Mouse (Mus musculus) heart, adult 2 months (tissue): Measurements from ENCODE around the gene Sptssa. TPM values are rescaled to one million over a fixed set of nuclear protein-coding genes. Genes with fewer than 3 reads are reported as not detected.

Experiments
- DNase-seq, 2 experiments: peaks; one replicate each; pipeline ENCODE4 v3.0.0; 2021
- H3K27ac ChIP-seq: fragments of 200-600 bp; 2 replicates; pipeline ENCODE4 v1.8.1; 2022
- H3K27me3 ChIP-seq: fragments of 200-500 bp; 2 replicates; pipeline ENCODE4 v1.6.1; 2012; ENCODE audit warnings: mild to moderate bottlenecking, low read length, inconsistent platforms, mixed read lengths; ENCODE audit not compliant: control insufficient read depth, insufficient read depth
- H3K36me3 ChIP-seq: fragments of 200-500 bp; 2 replicates; pipeline ENCODE4 v1.6.1; 2012; ENCODE audit warnings: low read length, inconsistent platforms; ENCODE audit not compliant: control insufficient read depth, insufficient read depth
- H3K4me1 ChIP-seq: fragments of 200-500 bp; 2 replicates; pipeline ENCODE4 v1.6.1; 2011; ENCODE audit warnings: low read length; ENCODE audit not compliant: control insufficient read depth, insufficient read depth
- H3K4me3 ChIP-seq: fragments of 200-600 bp; 2 replicates; pipeline ENCODE4 v1.8.1; 2022
- H3K79me2 ChIP-seq: fragments of 200-500 bp; replicated peaks from 2 replicates; pipeline ENCODE4 v1.6.1; 2012; ENCODE audit warnings: mild to moderate bottlenecking, inconsistent platforms, low read length, moderate library complexity, mixed read lengths; ENCODE audit not compliant: control insufficient read depth, insufficient read depth
- H3K9ac ChIP-seq: fragments of 200-500 bp; 2 replicates; pipeline ENCODE4 v1.6.1; 2012; ENCODE audit warnings: low read depth, mild to moderate bottlenecking, control low read depth, inconsistent platforms, low read length, mixed read lengths
- CTCF ChIP-seq: fragments of 200-600 bp; IDR thresholded peaks from 2 replicates; pipeline ENCODE4 v1.8.1; 2022; ENCODE audit warnings: antibody characterized with exemption, mild to moderate bottlenecking, moderate library complexity
- EP300 ChIP-seq: fragments of 200-500 bp; IDR thresholded peaks from 2 replicates; pipeline ENCODE4 v1.6.1; 2011; ENCODE audit warnings: low read depth, low read length, control low read depth; ENCODE audit not compliant: insufficient read depth
- POLR2A ChIP-seq: fragments of 200-500 bp; IDR thresholded peaks from 2 replicates; pipeline ENCODE4 v1.6.1; 2011; ENCODE audit warnings: mild to moderate bottlenecking, low read depth, low read length, control low read depth; ENCODE audit not compliant: insufficient read depth
- WGBS: fragments of 180-500 bp; shearing (Covaris S2); methylation state at CpG from one replicate; pipeline ENCODE4 v1.1.7; 2018; 5-methylcytosine and 5-hydroxymethylcytosine counted together
- intact Hi-C: fragments of 180-260 bp; cut with DNase I; formaldehyde crosslinking; loops from one replicate; pipeline ENCODE4 v1.15.1; 2025
- polyA plus RNA-seq: library from polyadenylated mRNA; depleted of rRNA; stranded (reverse); fragments of >200 nt; gene quantifications from 2 replicates; pipeline ENCODE4 v1.2.3, GENCODE M21; 2012
- total RNA-seq, 2 experiments: library from RNA; stranded (reverse); gene quantifications; 2 replicates each; pipeline ENCODE4 v1.2.3; 2021

Gene Sptssa
- total and polyA plus RNA-seq, 3 experiments = 28.4 to 37.6 (median 33.3) TPM

DNA sequence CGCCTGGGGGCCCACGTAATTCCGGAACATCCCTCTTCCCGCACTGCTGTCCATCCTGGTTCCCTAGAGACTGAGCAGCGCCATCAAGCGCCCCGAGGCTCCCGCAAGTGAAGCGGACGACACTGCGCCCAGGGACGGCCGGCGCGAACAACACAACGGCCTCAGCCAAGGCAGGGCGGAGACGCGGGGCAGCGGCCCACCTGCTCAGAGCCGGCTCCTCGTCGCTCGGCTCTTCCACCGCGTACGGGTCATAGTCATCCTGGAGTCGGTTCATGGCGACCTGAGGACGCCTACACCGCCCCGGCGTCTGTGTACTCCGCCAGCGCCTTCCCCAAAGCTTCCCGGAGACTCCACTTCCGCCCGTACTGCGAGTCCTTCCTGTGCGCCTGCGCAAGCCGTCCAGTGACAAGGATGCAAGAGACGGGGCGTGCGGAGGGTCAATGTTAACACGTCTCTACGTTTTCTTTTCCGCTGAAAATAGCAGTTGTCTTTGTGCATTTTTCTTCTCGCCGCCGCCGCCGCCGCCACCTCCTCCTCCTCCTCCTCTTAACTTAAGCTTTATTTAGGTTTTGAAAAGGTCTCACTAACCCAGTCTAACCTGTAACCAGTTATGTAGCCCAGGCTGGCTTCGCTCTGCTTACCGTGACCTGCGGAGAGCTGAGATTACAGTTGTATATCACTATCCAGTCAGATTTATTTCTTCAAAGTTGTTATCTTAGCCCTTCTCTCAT, 39.3 kb upstream of the Sptssa start, which contains the start of gene Eapp:
Gene Eapp (minus strand): TSS at position 387 of the 731 bp plus-strand sequence.
- H3K79me2 ChIP-seq = no peaks in the 10 kb centered on the region; the same call in 1 of the 2 replicates
- TF ChIP-seq POLR2A (peak; percentile 87), CTCF (0 out of 2 replicates have a peak, but pooled peaks have one; percentile 10), EP300 (peak; percentile 76; the same call in 1 of the 2 replicates)
- intact Hi-C loops = loop anchor here (5.0 kb wide), 1 partner anchor 167 kb away; the partner anchor contains the start of gene Cfl2
- DNase-seq = peak; percentile 96
- under 1% methylated on average over 57 of the region's 57 CpGs for whole genome bisulfite sequencing
- H3K27me3 ChIP-seq = no peaks in the 10 kb centered on the region
- H3K36me3 ChIP-seq = peaks cover 2% of the 10 kb centered on the region; the same call in 1 of the 2 replicates
- H3K9ac ChIP-seq = peak within 1 kb of the TSS; percentile 94
- H3K27ac ChIP-seq = peak within 1 kb of the TSS; percentile 99
- H3K4me1 ChIP-seq = no peaks in the 10 kb centered on the region
- H3K4me3 ChIP-seq = peak within 1 kb of the TSS; percentile 91

DNA sequence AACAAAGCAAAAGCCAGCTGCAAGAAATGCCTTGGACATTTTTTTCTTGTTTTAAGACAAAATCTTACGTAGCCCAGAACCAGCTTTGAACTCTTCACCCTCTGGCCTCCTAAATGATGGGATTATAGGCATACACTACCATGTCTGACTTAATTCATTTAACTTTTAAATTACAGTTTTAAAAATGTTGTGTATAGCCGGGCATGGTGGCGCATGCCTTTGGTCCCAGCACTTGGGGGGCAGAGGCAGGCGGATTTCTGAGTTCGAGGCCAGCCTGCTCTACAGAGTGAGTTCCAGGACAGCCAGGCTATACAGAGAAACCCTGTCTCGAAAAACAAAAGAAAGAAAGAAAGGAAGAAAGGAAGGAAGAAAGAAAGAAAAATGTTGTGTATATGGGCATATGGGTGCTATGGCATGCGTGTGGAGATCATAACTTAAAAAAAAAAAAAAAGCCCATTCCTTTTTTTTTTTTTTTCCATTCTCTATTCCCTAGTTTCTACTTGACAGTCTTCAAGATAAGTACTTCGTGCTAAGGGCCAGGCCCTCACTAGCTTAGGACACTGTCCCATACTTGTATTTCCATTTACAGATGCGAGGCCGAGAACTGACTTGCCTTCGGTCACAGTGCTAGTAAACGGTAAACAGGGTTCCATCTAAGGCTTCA, 38.6 kb upstream of the Sptssa start:
- WGBS = 35% methylated on average over 12 of the region's 12 CpGs
- TF ChIP-seq POLR2A (no peak), EP300 (no peak), CTCF (no peak)

DNA sequence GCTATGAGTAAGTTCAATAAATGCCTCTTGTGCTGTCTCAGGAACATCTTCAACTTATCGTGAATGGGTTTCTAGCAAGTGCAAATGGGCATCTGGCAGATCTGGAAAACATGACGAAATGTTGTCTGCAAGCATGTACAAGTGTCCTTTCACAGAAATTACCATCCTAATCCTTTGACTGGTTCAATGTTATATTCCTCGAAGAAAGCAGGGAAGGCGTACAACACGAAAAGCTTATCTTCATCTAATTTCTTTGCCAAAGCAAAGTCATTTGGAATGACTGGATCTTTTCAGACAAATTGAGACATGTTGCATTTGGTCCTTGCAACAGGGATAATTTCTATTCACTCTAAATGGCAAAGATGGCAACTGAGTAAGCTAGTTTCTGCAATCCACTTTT, 32.7 kb upstream of the Sptssa start:
- Histone ChIP-seq H3K4me1 (no peaks in the 10 kb centered on the region), H3K9ac (no peak overlapping the region), H3K36me3 (peaks cover 2% of the 10 kb centered on the region), H3K27ac (no peak overlapping the region), H3K27me3 (no peaks in the 10 kb centered on the region), H3K79me2 (no peaks in the 10 kb centered on the region; the same call in 1 of the 2 replicates), H3K4me3 (no peak overlapping the region)
- no peak for TF ChIP-seq EP300
- no peak for TF ChIP-seq POLR2A
- TF ChIP-seq CTCF = no peak
- DNase-seq = no peak
- intact Hi-C loops = no loop called here
- 89% methylated on average over 5 of the region's 5 CpGs for WGBS

More for the DNA sequence above, 38.6 kb upstream of the Sptssa start:
- Histone ChIP-seq H3K4me3 (peak overlapping the region; percentile 91), H3K36me3 (peaks cover 2% of the 10 kb centered on the region), H3K9ac (peak overlapping the region; percentile 94), H3K79me2 (no peaks in the 10 kb centered on the region; the same call in 1 of the 2 replicates), H3K27ac (peak overlapping the region; percentile 99), H3K27me3 (no peaks in the 10 kb centered on the region), H3K4me1 (no peaks in the 10 kb centered on the region)
- no peak for DNase-seq
- intact Hi-C loops = loop anchor here (5.0 kb wide), 1 partner anchor 167 kb away; the partner anchor contains the start of gene Cfl2

DNA sequence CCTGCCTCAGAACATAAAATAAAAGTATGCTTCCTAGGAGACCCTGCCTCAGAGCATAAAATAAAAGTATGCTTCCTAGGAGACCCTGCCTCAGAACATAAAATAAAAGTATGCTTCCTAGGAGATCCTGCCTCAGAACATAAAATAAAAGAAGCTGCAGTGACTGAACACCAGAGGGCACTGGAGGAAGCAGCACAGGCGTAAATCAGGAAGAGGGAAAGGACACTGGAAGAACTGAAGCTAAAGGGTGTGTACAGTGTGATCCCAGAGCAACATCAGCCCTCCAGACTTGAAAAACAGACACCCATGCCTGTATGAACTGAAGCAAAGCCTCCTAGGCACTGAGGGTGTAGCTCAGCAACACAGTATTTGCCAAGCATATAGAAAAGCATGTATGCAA, 26.8 kb upstream of the Sptssa start:
- H3K4me3 ChIP-seq = no peak overlapping the region
- 19% methylated on average over 1 of the region's 1 CpGs for WGBS
- no peak overlapping the region for H3K9ac ChIP-seq
- TF ChIP-seq CTCF (peak; percentile 58), EP300 (no peak), POLR2A (no peak)
- no peaks in the 10 kb centered on the region; the same call in 1 of the 2 replicates for H3K4me1 ChIP-seq
- peaks cover 2% of the 10 kb centered on the region for H3K36me3 ChIP-seq
- no peaks in the 10 kb centered on the region for H3K79me2 ChIP-seq
- no peaks in the 10 kb centered on the region for H3K27me3 ChIP-seq
- intact Hi-C loops = no loop called here
- no peak overlapping the region for H3K27ac ChIP-seq
- no peak for DNase-seq

DNA sequence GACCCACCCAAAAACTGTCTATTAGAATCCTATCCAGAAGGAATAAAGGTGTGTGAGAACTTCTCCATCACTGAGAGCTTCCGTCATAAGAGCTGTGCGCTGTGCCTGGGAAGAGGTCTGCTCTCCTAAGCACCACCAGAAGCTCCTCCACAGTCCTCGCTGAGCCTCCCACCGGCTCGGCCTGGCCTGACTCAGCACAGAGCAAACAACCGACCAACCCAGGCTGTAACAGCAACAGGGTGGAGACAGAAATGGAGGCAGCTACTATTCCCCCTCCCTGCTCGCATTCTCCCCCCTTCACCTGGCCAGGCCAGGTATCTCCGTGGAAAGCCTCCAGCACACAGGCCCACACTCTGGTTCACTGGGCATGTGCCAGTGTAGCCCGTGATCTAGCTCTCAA, 20.3 kb upstream of the Sptssa start:
- no peaks in the 10 kb centered on the region for H3K27me3 ChIP-seq
- H3K4me1 ChIP-seq = no peaks in the 10 kb centered on the region
- H3K4me3 ChIP-seq = no peak overlapping the region
- no peak overlapping the region for H3K9ac ChIP-seq
- H3K27ac ChIP-seq = no peak overlapping the region
- TF ChIP-seq EP300 (no peak), CTCF (no peak), POLR2A (no peak)
- intact Hi-C loops = no loop called here
- DNase-seq = no peak
- no peaks in the 10 kb centered on the region for H3K79me2 ChIP-seq
- 97% methylated on average over 9 of the region's 9 CpGs for WGBS
- H3K36me3 ChIP-seq = peaks cover 4% of the 10 kb centered on the region; the same call in 1 of the 2 replicates
